Mouse (Mus musculus) heart, embryonic 10.5 days (tissue): Measurements from ENCODE around the gene Fmnl3. TPM values are rescaled to one million over a fixed set of nuclear protein-coding genes. Genes with fewer than 3 reads are reported as not detected.

Source experiments
- DNase-seq: peaks from one replicate; pipeline ENCODE4 v3.0.0-alpha.2; 2017; ENCODE audit warnings: low spot score
- H3K27ac ChIP-seq: fragments of 300-500 bp; sonication (generic); 2 replicates; pipeline ENCODE4 v1.5.1; 2016; ENCODE audit warnings: mild to moderate bottlenecking
- H3K27me3 ChIP-seq: fragments of 300-500 bp; sonication (generic); 2 replicates; pipeline ENCODE4 v1.6.1; 2016; ENCODE audit warnings: mild to moderate bottlenecking; ENCODE audit not compliant: poor library complexity, insufficient read depth, severe bottlenecking
- H3K36me3 ChIP-seq: fragments of 300-500 bp; sonication (generic); 2 replicates; pipeline ENCODE4 v1.6.1; 2016; ENCODE audit warnings: mild to moderate bottlenecking, moderate library complexity
- H3K4me1 ChIP-seq: fragments of 300-500 bp; sonication (generic); 2 replicates; pipeline ENCODE4 v1.6.1; 2016; ENCODE audit warnings: mild to moderate bottlenecking
- H3K4me3 ChIP-seq: fragments of 300-500 bp; sonication (generic); 2 replicates; pipeline ENCODE4 v1.5.1; 2016; ENCODE audit warnings: mild to moderate bottlenecking, moderate library complexity
- H3K9me3 ChIP-seq: fragments of 300-500 bp; sonication (generic); 2 replicates; pipeline ENCODE4 v1.6.1; 2016; ENCODE audit warnings: mild to moderate bottlenecking, moderate library complexity
- WGBS: fragments of 180-500 bp; shearing (Covaris S2); methylation state at CpG from one replicate; pipeline ENCODE4 v1.1.7; 2016; 5-methylcytosine and 5-hydroxymethylcytosine counted together
- polyA plus RNA-seq: library from polyadenylated mRNA; unstranded; fragments of >200 nt; fragmentation: Nextera tagmentation; extraction: Ambion mirVana; gene quantifications from 2 replicates; pipeline ENCODE4 v1.2.1, GENCODE M21; 2016

Gene Fmnl3
- polyA plus RNA-seq, 1 experiment from 2014 or later = 17.5 TPM

GRCm38 (mm10) chr15:99376240-99376639 lies 6.0 kb upstream of the Fmnl3 start:
- no peaks in the 10 kb centered on the region for H3K36me3 ChIP-seq
- no peaks in the 10 kb centered on the region for H3K4me1 ChIP-seq
- no peaks in the 10 kb centered on the region for H3K9me3 ChIP-seq
- H3K27ac ChIP-seq = no peak overlapping the region
- no peak for DNase-seq
- 72% methylated on average over 5 of the region's 5 CpGs for WGBS
- H3K4me3 ChIP-seq = no peak overlapping the region
- no peaks in the 10 kb centered on the region for H3K27me3 ChIP-seq

- 89% methylated on average over 3 of the region's 3 CpGs for WGBS
- H3K9me3 ChIP-seq = no peaks in the 10 kb centered on the region
- H3K27me3 ChIP-seq = no peaks in the 10 kb centered on the region
- H3K4me3 ChIP-seq = no peak overlapping the region
- H3K36me3 ChIP-seq = no peaks in the 10 kb centered on the region
- DNase-seq = no peak
- H3K27ac ChIP-seq = no peak overlapping the region
- peaks cover under 1% of the 10 kb centered on the region; the same call in 1 of the 2 replicates for H3K4me1 ChIP-seq
Measured at GRCm38 (mm10) chr15:99375581-99375980, 5.3 kb upstream of the Fmnl3 start.

DNA sequence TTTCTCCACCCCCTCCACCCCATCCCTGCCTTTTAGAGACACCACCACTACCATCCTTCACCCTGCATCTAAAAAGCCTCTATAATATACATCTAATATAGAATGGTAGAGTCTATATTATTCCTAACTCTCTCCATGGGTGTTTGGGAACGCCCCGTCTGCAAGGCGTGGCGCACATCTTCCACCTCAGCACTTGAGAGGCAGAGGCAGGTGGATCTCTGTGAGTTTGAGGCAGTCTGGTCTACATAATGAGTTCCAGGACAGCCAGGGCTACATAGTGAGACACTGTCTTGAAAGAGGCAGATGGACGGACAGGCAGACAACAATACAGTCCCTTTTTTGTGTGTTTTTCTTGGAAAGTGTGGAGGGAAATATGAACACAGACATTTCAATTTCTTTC lies 4.8 kb upstream of the Fmnl3 start:
- H3K9me3 ChIP-seq = no peaks in the 10 kb centered on the region
- WGBS = 86% methylated on average over 5 of the region's 5 CpGs
- no peak overlapping the region for H3K4me3 ChIP-seq
- H3K27me3 ChIP-seq = no peaks in the 10 kb centered on the region
- H3K4me1 ChIP-seq = peaks cover 6% of the 10 kb centered on the region; the same call in 1 of the 2 replicates
- no peak for DNase-seq
- H3K36me3 ChIP-seq = no peaks in the 10 kb centered on the region
- no peak overlapping the region for H3K27ac ChIP-seq

DNA sequence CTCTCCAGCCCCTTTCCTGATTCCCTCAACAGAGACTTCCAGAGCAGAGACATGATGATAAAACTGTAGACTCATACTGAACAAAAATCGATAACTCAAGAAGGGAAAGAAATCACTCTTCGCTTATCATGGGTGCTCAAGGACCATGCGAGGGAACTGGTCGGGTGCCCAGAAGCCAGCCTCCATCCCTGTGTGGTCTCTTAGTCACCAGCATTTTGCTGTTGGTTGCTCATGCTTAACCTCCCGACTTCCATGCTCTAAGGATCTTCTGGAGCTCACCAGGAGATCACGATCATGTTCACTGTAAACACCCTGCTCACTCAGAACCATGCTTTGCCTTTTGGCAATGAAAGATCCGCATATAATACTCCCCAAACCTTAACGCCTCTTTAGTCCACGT lies 2.5 kb upstream of the Fmnl3 start:
- Histone ChIP-seq H3K27me3 (no peaks in the 10 kb centered on the region), H3K27ac (no peak overlapping the region), H3K9me3 (no peaks in the 10 kb centered on the region), H3K4me3 (no peak overlapping the region), H3K36me3 (no peaks in the 10 kb centered on the region), H3K4me1 (peaks cover 23% of the 10 kb centered on the region)
- no peak for DNase-seq
- WGBS = 78% methylated on average over 9 of the region's 9 CpGs

GRCm38 (mm10) chr15:99371526-99372340 lies 1.5 kb upstream of the Fmnl3 start:
- Histone ChIP-seq H3K4me3 (no peak overlapping the region), H3K27me3 (no peaks in the 10 kb centered on the region), H3K27ac (no peak overlapping the region), H3K4me1 (peaks cover 23% of the 10 kb centered on the region), H3K9me3 (no peaks in the 10 kb centered on the region), H3K36me3 (no peaks in the 10 kb centered on the region)
- 79% methylated on average over 7 of the region's 7 CpGs for WGBS
- no peak for DNase-seq

DNA sequence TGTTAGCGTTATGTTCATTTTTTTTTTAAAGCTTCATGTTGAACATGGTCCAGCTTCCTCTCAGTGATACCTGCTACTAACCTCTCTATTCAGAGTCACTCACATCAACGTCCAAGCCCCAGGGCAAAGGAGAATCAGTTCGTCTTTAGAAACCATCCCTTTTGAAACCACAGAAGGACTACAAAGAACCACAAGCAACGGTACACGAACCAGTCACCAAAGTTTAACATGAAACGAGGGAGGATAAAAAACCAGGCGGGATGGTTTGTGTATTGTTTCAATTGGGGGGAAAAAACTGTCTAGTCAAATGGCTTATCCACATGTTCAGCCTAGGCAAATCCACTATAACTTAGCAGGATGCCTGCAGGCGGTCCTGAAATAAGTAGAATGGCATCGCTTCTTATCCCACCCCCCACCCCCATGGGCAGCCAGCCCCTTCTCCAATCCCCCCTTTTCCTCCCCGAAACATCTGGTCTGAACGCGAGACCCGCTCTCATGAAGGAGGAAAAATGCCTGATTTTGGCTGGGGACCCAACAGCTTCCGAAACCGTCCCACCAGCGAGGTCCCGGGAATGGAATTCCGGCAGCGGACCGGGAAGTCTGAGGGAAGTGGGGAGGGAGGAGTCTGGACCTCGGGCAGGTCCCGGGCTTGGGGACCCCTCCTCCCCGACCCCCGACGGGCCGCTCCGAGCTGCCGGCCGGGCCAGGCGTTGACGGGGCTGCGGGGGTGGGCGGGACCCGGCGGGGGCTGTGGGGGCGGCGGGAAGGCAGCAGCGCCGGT lies 701 bp downstream of the Fmnl3 start:
- Histone ChIP-seq H3K27me3 (no peaks in the 10 kb centered on the region), H3K4me3 (peak overlapping the region; percentile 95), H3K27ac (peak overlapping the region; percentile 97), H3K36me3 (no peaks in the 10 kb centered on the region), H3K4me1 (peaks cover 28% of the 10 kb centered on the region), H3K9me3 (no peaks in the 10 kb centered on the region)
- DNase-seq = peak; percentile 77
- 2% methylated on average over 35 of the region's 39 CpGs for WGBS

DNA sequence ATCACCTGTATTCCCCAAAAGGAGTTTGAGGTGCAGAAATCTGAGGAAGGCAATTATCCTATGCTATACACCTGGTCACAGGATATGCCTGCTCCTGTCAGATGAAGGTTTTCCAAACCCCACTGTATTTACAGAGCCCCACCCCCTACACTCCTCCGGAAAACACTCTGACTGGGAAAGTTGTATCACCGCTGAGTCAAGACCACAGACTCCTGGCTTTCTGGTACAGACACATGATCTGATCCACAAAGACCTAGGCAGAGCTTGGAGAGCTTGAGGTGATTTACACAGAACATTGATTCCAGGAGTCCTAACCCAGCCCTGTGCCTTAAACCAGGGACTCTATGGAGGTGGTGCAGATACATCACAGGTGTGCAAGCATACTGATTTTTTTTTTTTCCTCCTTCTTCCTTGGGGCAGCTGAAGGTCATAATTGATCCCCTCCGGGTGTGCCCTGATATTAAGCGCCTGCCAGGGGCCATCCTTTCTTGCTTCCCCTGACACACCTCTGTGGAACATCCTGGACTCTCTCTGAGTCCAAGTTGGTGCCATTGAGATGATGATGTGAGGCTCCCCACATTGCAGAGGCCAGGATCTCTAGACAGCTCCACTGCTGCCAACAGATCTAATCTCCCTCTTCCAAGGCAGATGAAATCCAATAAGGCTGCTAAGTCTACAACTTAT lies 1.6 kb downstream of the Fmnl3 start:
- H3K36me3 ChIP-seq = no peaks in the 10 kb centered on the region
- WGBS = 40% methylated on average over 4 of the region's 4 CpGs
- H3K27ac ChIP-seq = no peak overlapping the region

GRCm38 (mm10) chr15:99364921-99365320 lies 5.4 kb downstream of the Fmnl3 start:
- Histone ChIP-seq H3K9me3 (no peaks in the 10 kb centered on the region), H3K27me3 (no peaks in the 10 kb centered on the region), H3K4me1 (peaks cover 32% of the 10 kb centered on the region), H3K36me3 (no peaks in the 10 kb centered on the region), H3K27ac (peak overlapping the region; percentile 17; the same call in 1 of the 2 replicates), H3K4me3 (no peak overlapping the region)
- no peak for DNase-seq
- WGBS = 61% methylated on average over 8 of the region's 8 CpGs

More for the DNA sequence above, 1.6 kb downstream of the Fmnl3 start:
- Histone ChIP-seq H3K4me1 (peaks cover 35% of the 10 kb centered on the region), H3K9me3 (no peaks in the 10 kb centered on the region), H3K27me3 (no peaks in the 10 kb centered on the region), H3K4me3 (peak overlapping the region; percentile 95)
- no peak for DNase-seq

- H3K9me3 ChIP-seq = no peaks in the 10 kb centered on the region
- no peaks in the 10 kb centered on the region for H3K27me3 ChIP-seq
- DNase-seq = no peak
- peaks cover 32% of the 10 kb centered on the region for H3K4me1 ChIP-seq
- H3K27ac ChIP-seq = peak overlapping the region; percentile 17; the same call in 1 of the 2 replicates
- WGBS = 70% methylated on average over 7 of the region's 7 CpGs
- no peak overlapping the region for H3K4me3 ChIP-seq
- H3K36me3 ChIP-seq = no peaks in the 10 kb centered on the region
Measured at GRCm38 (mm10) chr15:99364022-99364530, 6.2 kb downstream of the Fmnl3 start.

DNA sequence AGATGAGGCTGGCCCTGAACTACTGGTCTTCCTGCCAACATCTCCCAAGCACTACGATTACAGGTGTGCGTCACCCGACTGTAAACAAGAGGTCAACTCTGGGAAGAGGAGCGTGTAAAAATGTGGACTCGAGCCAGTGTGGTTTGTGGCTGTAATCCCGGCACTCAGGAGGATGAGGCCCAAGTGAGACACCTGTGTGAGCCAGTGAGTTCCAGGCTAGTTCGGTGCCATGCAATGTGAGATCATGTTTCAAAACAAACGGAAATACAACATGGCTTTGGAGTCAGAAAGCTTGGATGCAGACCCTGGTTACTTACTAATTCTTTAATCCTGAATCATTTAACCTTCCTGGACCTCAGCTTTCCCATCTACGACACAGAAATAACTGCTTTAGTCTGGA lies 11.3 kb downstream of the Fmnl3 start:
- Histone ChIP-seq H3K4me1 (peaks cover 45% of the 10 kb centered on the region), H3K27ac (no peak overlapping the region), H3K27me3 (no peaks in the 10 kb centered on the region), H3K36me3 (no peaks in the 10 kb centered on the region), H3K9me3 (no peaks in the 10 kb centered on the region), H3K4me3 (no peak overlapping the region)
- 88% methylated on average over 9 of the region's 9 CpGs for WGBS
- no peak for DNase-seq

GRCm38 (mm10) chr15:99356462-99356861 lies 13.8 kb downstream of the Fmnl3 start:
- Histone ChIP-seq H3K4me1 (peaks cover 61% of the 10 kb centered on the region), H3K27me3 (no peaks in the 10 kb centered on the region), H3K27ac (peak overlapping the region; percentile 78), H3K36me3 (no peaks in the 10 kb centered on the region), H3K9me3 (no peaks in the 10 kb centered on the region), H3K4me3 (no peak overlapping the region)
- DNase-seq = no peak
- WGBS = 43% methylated on average over 6 of the region's 6 CpGs

- Histone ChIP-seq H3K27ac (peak overlapping the region; percentile 74; the same call in 1 of the 2 replicates), H3K27me3 (no peaks in the 10 kb centered on the region), H3K36me3 (no peaks in the 10 kb centered on the region), H3K4me1 (peaks cover 67% of the 10 kb centered on the region), H3K9me3 (no peaks in the 10 kb centered on the region), H3K4me3 (no peak overlapping the region)
- no peak for DNase-seq
- 32% methylated on average over 6 of the region's 6 CpGs for WGBS
Measured at GRCm38 (mm10) chr15:99355660-99356059, 14.6 kb downstream of the Fmnl3 start.
